Mouse (Mus musculus) stomach, postnatal 0 days (tissue): Measurements from ENCODE around the gene Dbil5.

Source experiments
- CTCF ChIP-seq: IDR thresholded peaks from 2 replicates; pipeline ENCODE4 v1.5.1; 2016; ENCODE audit warnings: antibody characterized with exemption, low read depth, mild to moderate bottlenecking, moderate library complexity
- EP300 ChIP-seq: optimal IDR thresholded peaks from 2 replicates; pipeline ENCODE3; 2016; ENCODE audit warnings: antibody characterized with exemption

DNA sequence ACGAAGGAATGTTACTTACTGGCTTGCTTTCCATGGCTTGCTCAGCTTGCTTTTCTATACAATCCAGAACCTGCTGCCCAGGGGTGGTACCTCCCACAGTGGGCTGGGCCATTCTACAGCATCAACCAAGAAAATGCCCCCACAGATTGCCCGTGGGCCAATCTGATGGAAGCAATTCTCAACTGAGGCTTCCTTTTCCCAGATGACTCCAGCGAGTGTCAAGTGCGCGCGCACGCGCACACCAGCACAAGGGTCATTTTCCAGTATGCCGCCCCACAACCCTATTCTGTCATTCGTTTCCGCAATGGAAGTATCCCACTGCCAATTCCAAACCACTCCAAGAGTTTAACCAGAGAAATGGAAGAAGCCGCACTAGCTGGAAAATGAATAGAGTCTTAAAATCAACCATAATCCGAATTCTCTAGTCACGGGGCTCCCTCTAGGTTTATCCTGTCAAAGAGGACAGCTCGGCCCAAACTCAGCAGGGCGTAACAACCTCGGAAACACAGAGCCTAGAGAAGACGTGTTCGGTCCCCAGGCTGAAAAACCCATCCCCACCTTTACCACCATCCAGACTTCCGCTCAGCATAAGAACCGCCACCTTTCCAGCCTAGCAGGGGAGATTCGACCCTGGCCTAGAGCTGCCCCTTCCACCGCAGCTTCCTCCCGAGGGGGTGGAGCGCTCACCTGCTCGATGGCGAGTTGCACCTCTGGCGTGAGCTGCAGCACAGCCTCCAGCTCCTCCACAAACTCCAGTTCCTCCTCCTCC is 38.5 kb upstream of the Dbil5 start:
- TF ChIP-seq CTCF (no peak), EP300 (peak; percentile 14)
